Mouse (Mus musculus) stomach, embryonic 15.5 days (tissue): ENCODE results near the gene Tgfbr3. TPM values are rescaled to one million over a fixed set of nuclear protein-coding genes. Genes with fewer than 3 reads are reported as not detected.

ENCODE experiments used
- ATAC-seq: fragments of 200-750 bp; cut with Nextera tagmentation; 2 replicates; pipeline ENCODE4 v1.8.0; 2017; ENCODE audit warnings: low read depth, moderate number of reproducible peaks, moderate TSS enrichment; ENCODE audit not compliant: insufficient read depth, low FRiP score
- H3K27ac ChIP-seq: fragments of 300-500 bp; sonication (generic); 2 replicates; pipeline ENCODE4 v1.5.1; 2015; ENCODE audit warnings: mild to moderate bottlenecking, inconsistent platforms
- H3K27me3 ChIP-seq: fragments of 300-500 bp; sonication (generic); replicated peaks from 2 replicates; pipeline ENCODE4 v1.6.1; 2015; ENCODE audit warnings: inconsistent platforms
- H3K36me3 ChIP-seq: fragments of 300-500 bp; sonication (generic); 2 replicates; pipeline ENCODE4 v1.6.1; 2015; ENCODE audit warnings: inconsistent platforms
- H3K4me1 ChIP-seq: fragments of 300-500 bp; sonication (generic); 2 replicates; pipeline ENCODE4 v1.6.1; 2015; ENCODE audit warnings: inconsistent platforms
- H3K4me2 ChIP-seq: fragments of 300-500 bp; sonication (generic); 2 replicates; pipeline ENCODE4 v1.6.1; 2015; ENCODE audit warnings: mild to moderate bottlenecking, inconsistent platforms
- H3K4me3 ChIP-seq: fragments of 300-500 bp; sonication (generic); replicated peaks from 2 replicates; pipeline ENCODE4 v1.5.1; 2015; ENCODE audit warnings: inconsistent platforms
- H3K9ac ChIP-seq: fragments of 300-500 bp; sonication (generic); 2 replicates; pipeline ENCODE4 v1.6.1; 2015; ENCODE audit warnings: inconsistent platforms
- H3K9me3 ChIP-seq: fragments of 300-500 bp; sonication (generic); 2 replicates; pipeline ENCODE4 v1.6.1; 2016; ENCODE audit warnings: inconsistent platforms
- WGBS: fragments of 180-500 bp; shearing (Covaris S2); methylation state at CpG from one replicate; pipeline ENCODE4 v1.1.7; 2015; 5-methylcytosine and 5-hydroxymethylcytosine counted together
- polyA plus RNA-seq: library from polyadenylated mRNA; unstranded; fragments of >200 nt; fragmentation: Nextera tagmentation; extraction: Ambion mirVana; gene quantifications from 2 replicates; pipeline ENCODE4 v1.2.1, GENCODE M21; 2015

Gene Tgfbr3
- polyA plus RNA-seq, 1 experiment from 2014 or later, result 20.3 TPM

DNA sequence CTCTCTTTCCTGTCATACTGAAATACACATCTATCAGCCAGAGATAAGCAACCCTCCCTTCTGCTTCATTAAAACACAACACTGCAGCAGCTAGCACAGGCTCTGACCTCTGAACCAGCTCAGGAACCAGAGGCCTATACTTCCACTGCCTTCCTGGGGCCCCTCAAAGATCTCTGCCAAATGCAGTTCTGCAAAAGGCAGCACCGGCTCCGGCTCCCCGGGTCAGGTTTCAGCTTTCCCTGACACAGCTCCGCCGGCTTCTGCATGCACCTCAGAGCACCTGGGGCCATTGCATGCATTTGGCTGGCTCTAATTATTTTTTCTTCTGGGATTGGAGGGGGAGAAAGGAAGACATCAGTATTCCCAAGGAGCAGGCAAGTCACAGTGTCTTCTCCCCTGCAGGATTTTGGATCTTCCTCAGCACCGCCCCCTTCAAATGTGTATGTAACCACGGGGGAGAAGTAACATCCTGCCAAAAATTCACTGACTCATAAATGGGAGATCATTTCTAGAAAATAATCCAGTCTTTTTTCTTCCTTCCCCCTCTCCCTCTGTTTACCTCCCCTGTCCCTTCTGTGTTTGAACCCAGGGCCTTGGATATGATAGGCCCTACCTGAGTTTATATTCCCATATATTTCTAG is 178.4 kb downstream of the Tgfbr3 start:
- ATAC-seq, result peak; percentile 66; the same call in 1 of the 2 replicates
- no peak overlapping the region for H3K9ac ChIP-seq
- H3K27me3 ChIP-seq, result no peaks in the 10 kb centered on the region
- no peak overlapping the region for H3K4me3 ChIP-seq
- H3K9me3 ChIP-seq, result no peaks in the 10 kb centered on the region
- 12% methylated on average over 7 of the region's 7 CpGs for WGBS
- peak overlapping the region; percentile 20 for H3K4me2 ChIP-seq
- H3K4me1 ChIP-seq, result peaks cover 24% of the 10 kb centered on the region
- H3K36me3 ChIP-seq, result no peaks in the 10 kb centered on the region
- H3K27ac ChIP-seq, result peak overlapping the region; percentile 83

DNA sequence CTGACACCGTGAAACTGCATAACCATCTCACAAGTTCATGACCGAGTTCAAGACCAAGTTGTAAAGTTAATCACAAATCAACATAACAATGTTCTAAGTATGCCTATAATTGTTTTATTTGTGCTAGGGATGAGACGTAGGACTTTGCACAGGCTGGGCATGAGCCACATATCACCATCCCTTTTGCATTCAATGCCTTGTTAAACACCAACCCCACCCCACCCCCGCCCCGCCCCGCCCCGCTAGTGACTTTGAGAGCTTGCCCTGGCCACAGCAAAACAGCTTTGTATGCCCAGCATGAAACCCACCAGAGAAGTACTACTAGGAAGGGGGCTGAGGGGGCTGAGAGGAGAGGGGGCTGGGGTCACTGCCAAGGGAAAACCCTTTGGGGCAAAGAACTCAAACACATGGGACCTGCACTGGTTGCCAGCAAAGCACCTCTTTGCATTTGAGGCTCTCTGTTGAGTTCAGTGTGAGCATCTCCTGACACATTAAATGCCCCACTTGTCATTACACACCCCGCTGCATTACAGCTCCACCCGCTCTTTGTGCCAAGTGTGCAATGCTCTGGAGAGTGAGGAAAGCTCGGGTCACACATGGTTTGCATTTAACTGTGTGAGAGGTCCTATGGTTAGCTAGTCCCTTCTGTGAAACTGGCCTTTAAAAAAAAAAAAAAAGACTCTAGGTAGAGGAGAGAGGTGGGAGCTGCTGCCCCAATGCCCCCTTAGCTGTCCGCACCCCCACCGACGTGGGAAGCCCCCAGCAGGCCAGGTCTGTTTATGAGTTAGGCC is 179.1 kb downstream of the Tgfbr3 start:
- H3K27me3 ChIP-seq, result no peaks in the 10 kb centered on the region
- WGBS, result 53% methylated on average over 13 of the region's 13 CpGs
- H3K4me2 ChIP-seq, result no peak overlapping the region
- H3K9ac ChIP-seq, result no peak overlapping the region
- no peak overlapping the region for H3K4me3 ChIP-seq
- H3K36me3 ChIP-seq, result no peaks in the 10 kb centered on the region
- H3K4me1 ChIP-seq, result peaks cover 24% of the 10 kb centered on the region
- H3K27ac ChIP-seq, result peak overlapping the region; percentile 83
- H3K9me3 ChIP-seq, result no peaks in the 10 kb centered on the region
- ATAC-seq, result peak; percentile 38; the same call in 1 of the 2 replicates

DNA sequence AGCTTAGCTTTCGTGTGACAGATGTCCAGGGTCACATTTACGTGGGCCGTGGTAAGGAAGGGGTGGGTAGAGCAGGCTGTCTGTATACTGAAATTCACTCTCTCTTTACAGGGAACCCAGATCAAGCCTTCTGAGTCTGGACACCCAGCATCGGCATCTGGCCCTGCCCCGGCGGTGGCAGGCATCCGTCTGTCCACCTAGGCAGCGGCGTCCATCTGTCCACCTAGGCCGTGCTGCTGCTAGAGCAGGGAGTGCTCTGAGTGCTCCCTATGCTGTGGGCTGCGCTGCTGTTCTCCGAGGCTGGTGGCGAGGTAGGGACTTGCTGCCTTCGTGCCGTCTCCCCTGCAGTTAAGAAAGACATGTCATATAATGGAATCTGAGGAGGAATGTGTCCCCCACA is 180.0 kb downstream of the Tgfbr3 start:
- H3K27ac ChIP-seq, result no peak overlapping the region
- WGBS, result 82% methylated on average over 15 of the region's 15 CpGs

DNA sequence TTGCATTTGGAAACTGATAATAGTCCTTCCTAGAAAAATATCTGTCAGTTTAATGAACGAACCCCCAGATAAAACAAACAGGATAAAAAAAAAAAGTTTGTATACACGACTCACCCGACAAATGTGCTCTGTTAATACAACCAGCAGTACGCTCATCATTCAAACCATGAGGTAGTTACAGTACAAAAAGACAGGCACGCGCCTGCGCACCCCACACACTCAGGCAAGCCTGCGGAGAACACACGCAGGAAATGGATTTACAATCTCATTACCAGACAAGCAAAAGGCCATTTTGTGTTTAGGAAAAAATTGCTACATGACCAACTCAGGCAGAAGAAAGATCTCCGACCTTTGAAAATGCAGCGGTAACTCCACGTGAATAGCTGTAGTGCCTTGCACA is 182.6 kb downstream of the Tgfbr3 start:
- ATAC-seq, result no peak
- no peak overlapping the region for H3K9ac ChIP-seq
- H3K27me3 ChIP-seq, result no peaks in the 10 kb centered on the region
- no peak overlapping the region for H3K4me3 ChIP-seq
- no peaks in the 10 kb centered on the region for H3K9me3 ChIP-seq
- H3K36me3 ChIP-seq, result no peaks in the 10 kb centered on the region
- H3K4me1 ChIP-seq, result peaks cover 19% of the 10 kb centered on the region
- WGBS, result 36% methylated on average over 12 of the region's 12 CpGs
- no peak overlapping the region for H3K4me2 ChIP-seq
- peak overlapping the region; percentile 57; the same call in 1 of the 2 replicates for H3K27ac ChIP-seq

More for the DNA sequence above, 180.0 kb downstream of the Tgfbr3 start:
- Histone ChIP-seq H3K4me1 (peaks cover 24% of the 10 kb centered on the region), H3K27me3 (no peaks in the 10 kb centered on the region), H3K36me3 (no peaks in the 10 kb centered on the region), H3K9ac (no peak overlapping the region), H3K9me3 (no peaks in the 10 kb centered on the region), H3K4me3 (no peak overlapping the region), H3K4me2 (no peak overlapping the region)
- ATAC-seq, result no peak

DNA sequence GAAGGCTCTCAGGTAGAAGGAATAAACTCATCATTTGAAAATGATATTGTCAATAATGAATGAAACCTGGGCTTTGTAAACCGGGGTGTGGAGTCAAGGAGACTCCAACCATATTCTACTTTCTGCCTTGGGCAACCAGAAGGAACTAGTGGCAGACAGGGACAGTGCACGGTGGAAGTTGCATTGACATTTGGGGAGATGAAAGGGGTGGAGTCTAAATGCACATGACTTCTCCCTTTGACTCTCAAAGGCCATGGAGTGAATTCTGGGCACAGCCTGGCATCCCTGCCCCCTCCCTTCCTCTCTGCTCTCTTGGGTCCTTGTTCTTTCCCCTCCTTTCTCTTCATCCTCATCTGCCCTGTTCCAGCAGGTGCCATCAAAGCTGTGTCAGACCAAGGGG is 183.3 kb downstream of the Tgfbr3 start:
- Histone ChIP-seq H3K27me3 (no peaks in the 10 kb centered on the region), H3K9ac (no peak overlapping the region), H3K4me1 (peaks cover 17% of the 10 kb centered on the region), H3K9me3 (no peaks in the 10 kb centered on the region), H3K4me2 (no peak overlapping the region), H3K4me3 (no peak overlapping the region), H3K27ac (no peak overlapping the region), H3K36me3 (no peaks in the 10 kb centered on the region)
- 74% methylated on average over 2 of the region's 2 CpGs for whole genome bisulfite sequencing
- no peak for ATAC-seq

DNA sequence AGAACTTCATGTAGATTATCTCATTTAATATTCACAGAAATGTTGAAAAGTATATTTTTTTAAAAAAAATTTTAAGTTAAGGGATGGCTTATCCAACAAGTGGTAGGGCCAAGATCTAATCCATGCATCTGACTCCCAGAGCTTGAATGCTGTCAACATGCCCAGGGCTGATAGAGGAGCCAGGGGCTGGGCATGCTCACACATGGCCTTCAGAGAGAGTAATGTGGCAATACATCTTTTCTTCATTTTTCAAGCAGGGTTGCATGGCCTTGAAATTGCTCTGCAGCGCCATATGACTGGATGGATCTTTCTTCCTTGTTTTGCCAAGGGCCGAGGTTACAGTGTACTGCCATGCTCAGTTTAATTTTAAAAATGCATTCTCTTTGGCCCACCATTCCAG is 185.8 kb downstream of the Tgfbr3 start:
- Histone ChIP-seq H3K36me3 (no peaks in the 10 kb centered on the region), H3K27me3 (no peaks in the 10 kb centered on the region), H3K27ac (no peak overlapping the region), H3K9me3 (no peaks in the 10 kb centered on the region), H3K9ac (no peak overlapping the region), H3K4me1 (peaks cover 12% of the 10 kb centered on the region; the same call in 1 of the 2 replicates), H3K4me2 (no peak overlapping the region), H3K4me3 (no peak overlapping the region)
- ATAC-seq, result no peak
- WGBS, result 89% methylated on average over 2 of the region's 2 CpGs

DNA sequence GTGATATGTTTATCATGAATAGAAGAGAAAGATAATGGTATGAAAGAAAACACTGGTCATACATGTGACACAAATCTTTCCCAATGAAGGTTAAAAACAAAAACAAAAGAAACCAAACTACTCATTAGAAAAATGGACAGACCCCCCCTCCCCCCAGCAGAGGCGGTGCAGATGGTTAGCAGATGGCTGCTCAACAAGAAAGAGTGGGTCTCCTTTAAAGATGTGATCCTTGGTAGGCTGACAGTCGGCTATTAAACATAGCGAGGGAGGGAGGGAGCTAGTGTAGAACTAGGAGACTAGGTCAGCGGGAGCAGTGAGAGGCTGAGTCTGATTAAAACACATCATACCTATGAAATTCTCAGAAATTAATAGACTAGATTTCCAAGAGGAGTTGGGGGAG is 186.5 kb downstream of the Tgfbr3 start:
- 66% methylated on average over 4 of the region's 4 CpGs for WGBS
- Histone ChIP-seq H3K9ac (no peak overlapping the region), H3K27me3 (no peaks in the 10 kb centered on the region), H3K4me3 (no peak overlapping the region), H3K36me3 (no peaks in the 10 kb centered on the region), H3K4me1 (peaks cover 14% of the 10 kb centered on the region; the same call in 1 of the 2 replicates), H3K9me3 (no peaks in the 10 kb centered on the region), H3K4me2 (no peak overlapping the region), H3K27ac (no peak overlapping the region)
- no peak for ATAC-seq

DNA sequence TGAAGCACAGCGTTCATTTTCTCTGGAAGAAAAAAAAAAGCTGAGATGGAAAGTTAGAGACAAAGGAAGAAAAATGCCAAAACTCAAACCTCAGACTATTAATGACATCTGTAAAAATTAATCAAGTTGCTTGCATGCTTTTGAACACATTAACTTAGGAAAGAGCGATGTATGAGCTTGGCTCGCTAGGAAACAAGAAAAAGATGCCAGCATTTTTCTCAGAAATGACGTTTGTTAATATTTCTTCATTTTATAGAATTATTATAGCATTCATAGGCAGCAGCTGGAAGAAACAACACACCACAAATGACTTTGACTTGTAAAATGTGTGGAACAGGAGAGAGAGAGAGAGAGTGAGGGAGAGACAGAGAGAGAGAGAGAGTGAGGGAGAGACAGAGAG is 187.7 kb downstream of the Tgfbr3 start:
- no peak for ATAC-seq
- Histone ChIP-seq H3K9me3 (no peaks in the 10 kb centered on the region), H3K27ac (no peak overlapping the region), H3K4me3 (no peak overlapping the region), H3K27me3 (no peaks in the 10 kb centered on the region), H3K9ac (no peak overlapping the region), H3K4me2 (no peak overlapping the region), H3K4me1 (peaks cover 14% of the 10 kb centered on the region; the same call in 1 of the 2 replicates), H3K36me3 (no peaks in the 10 kb centered on the region)
- WGBS, result 49% methylated on average over 4 of the region's 4 CpGs

DNA sequence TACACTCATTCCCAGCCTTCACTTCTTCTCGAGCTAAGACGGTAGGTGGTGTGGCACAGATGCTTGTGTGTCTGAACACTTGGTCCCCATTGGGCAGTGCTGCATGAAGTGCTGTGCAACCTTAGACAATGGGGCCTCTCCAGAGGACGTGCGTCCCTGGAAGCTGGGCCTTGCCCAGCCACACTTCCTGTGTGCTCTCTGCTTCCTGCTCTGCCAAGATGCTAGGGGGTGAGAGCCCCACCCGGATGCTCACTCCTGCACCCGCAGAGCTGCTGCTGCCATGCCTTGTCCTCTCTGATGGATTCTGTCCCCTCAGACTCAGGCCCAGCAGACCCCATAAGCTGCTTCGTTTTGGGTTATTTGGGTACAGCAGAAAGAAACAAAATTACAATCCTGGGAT is 188.3 kb downstream of the Tgfbr3 start:
- Histone ChIP-seq H3K4me1 (peaks cover 14% of the 10 kb centered on the region; the same call in 1 of the 2 replicates), H3K27ac (peak overlapping the region; percentile 19; the same call in 1 of the 2 replicates), H3K4me2 (no peak overlapping the region), H3K4me3 (no peak overlapping the region), H3K9me3 (no peaks in the 10 kb centered on the region), H3K9ac (no peak overlapping the region), H3K27me3 (no peaks in the 10 kb centered on the region), H3K36me3 (no peaks in the 10 kb centered on the region)
- 66% methylated on average over 7 of the region's 7 CpGs for WGBS
- ATAC-seq, result no peak

DNA sequence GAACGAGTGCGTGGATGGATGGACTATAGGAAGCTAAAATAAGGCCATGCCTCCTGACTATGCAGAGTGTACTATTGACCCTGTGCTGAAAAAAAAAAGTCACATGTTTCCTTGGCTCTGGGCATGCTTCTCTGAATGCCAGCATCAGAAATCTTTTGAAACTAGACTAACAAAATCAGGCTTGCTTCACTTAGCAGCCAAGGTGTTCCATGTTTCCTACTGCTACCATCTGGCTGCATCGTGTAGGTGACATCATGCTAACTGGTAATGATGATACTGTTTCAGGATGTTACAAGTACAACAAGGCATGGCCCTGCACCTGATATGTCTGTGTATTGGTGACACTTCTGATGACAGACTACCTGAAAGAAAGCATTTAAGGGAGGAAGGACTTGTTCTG is 189.8 kb downstream of the Tgfbr3 start:
- no peak overlapping the region for H3K9ac ChIP-seq
- H3K27me3 ChIP-seq, result no peaks in the 10 kb centered on the region
- H3K4me2 ChIP-seq, result no peak overlapping the region
- H3K9me3 ChIP-seq, result no peaks in the 10 kb centered on the region
- no peaks in the 10 kb centered on the region for H3K36me3 ChIP-seq
- no peak overlapping the region; the same call in 1 of the 2 replicates for H3K27ac ChIP-seq
- H3K4me3 ChIP-seq, result no peak overlapping the region
- 77% methylated on average over 3 of the region's 3 CpGs for WGBS
- no peak for ATAC-seq
- H3K4me1 ChIP-seq, result peaks cover 14% of the 10 kb centered on the region; the same call in 1 of the 2 replicates

DNA sequence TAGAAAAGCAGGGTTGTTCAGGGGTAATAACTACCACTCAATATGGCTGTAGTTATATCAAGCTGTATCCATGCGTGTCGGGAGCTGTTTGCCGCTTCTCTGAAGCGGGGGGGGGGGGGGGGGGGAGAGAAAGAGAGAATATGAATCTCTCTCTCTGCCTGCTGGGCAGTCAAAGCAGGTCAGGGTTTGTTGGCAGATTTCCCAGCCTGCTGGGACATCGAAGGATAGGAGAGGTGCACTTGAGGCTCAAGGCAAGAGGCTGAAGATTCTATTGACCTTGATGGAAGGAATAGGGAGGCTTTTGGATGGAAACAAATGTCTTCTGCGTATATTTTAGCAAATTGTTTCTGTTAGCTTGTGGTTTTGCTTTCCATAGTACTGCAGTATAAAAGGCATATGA is 190.4 kb downstream of the Tgfbr3 start:
- H3K9ac ChIP-seq, result no peak overlapping the region
- H3K9me3 ChIP-seq, result no peaks in the 10 kb centered on the region
- no peaks in the 10 kb centered on the region for H3K27me3 ChIP-seq
- peaks cover 16% of the 10 kb centered on the region; the same call in 1 of the 2 replicates for H3K4me1 ChIP-seq
- H3K27ac ChIP-seq, result no peak overlapping the region; the same call in 1 of the 2 replicates
- no peak overlapping the region for H3K4me3 ChIP-seq
- H3K36me3 ChIP-seq, result no peaks in the 10 kb centered on the region
- 33% methylated on average over 5 of the region's 6 CpGs for WGBS
- no peak for ATAC-seq
- H3K4me2 ChIP-seq, result no peak overlapping the region

DNA sequence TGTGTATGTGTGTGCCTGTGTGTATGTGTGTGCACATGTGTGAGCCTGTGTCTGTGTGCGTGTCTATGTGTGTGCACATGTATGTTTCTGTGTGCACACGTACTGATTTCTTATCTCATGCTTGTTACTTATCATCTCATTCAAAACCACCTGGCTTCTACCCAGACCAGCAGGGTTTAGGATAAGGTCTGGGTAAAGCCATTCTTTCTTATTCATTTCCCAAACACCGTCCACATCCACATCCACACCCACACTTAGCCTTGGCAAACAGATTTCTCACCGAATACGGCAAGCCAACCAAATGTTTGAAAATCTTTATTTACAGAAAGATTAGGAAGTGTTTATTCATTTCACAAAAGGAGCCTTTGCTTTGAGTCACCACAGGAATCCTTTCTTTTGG is 191.4 kb downstream of the Tgfbr3 start:
- WGBS, result 49% methylated on average over 5 of the region's 5 CpGs
- Histone ChIP-seq H3K27me3 (no peaks in the 10 kb centered on the region), H3K9ac (no peak overlapping the region), H3K27ac (peak overlapping the region; percentile 44; the same call in 1 of the 2 replicates), H3K4me3 (no peak overlapping the region), H3K9me3 (no peaks in the 10 kb centered on the region), H3K4me2 (no peak overlapping the region), H3K36me3 (no peaks in the 10 kb centered on the region), H3K4me1 (peaks cover 16% of the 10 kb centered on the region; the same call in 1 of the 2 replicates)
- peak; percentile 33; the same call in 1 of the 2 replicates for ATAC-seq
